ENCODE assay signal across 15 mouse cellular contexts in genomic region chr19:32378581-32378980, GRCm38 (mm10).
"Had no signal": no experiment of that assay in that cellular context is flagged by ENCODE, and none has a peak within 500 bp of the region (broad histone marks: within the 10 kb centered on the region; RNA-seq: fewer than 3 reads in every experiment).

No protein-coding gene starts in this region.

- H3K9ac ChIP-seq: limb, embryonic 15.5 days; liver, embryonic 14.5 days; neural tube, embryonic 13.5 days had no signal

- ATAC-seq: midbrain, embryonic 16.5 days had no signal

- H3K4me3 ChIP-seq: limb, embryonic 15.5 days; midbrain, embryonic 10.5 days; neural tube, embryonic 13.5 days had no signal

- H3K4me2 ChIP-seq: limb, embryonic 15.5 days; neural tube, embryonic 13.5 days had no signal

- H3K36me3 ChIP-seq: limb, embryonic 15.5 days; midbrain, embryonic 10.5 days; neural tube, embryonic 13.5 days had no signal

- DNase-seq: kidney, adult 9 months; kidney, postnatal 36 days; layer of hippocampus, adult 9-11 months; layer of hippocampus, postnatal 36 days; lung, adult 18-20 months; retina, postnatal 1 day; right cerebral cortex, postnatal 4 days; thymus, adult 2 months; thymus, postnatal 25 days had no signal

- H3K27ac ChIP-seq: kidney, postnatal 0 days; liver, embryonic 14.5 days; midbrain, embryonic 10.5 days had no signal

- H3K9me3 ChIP-seq: limb, embryonic 15.5 days; midbrain, embryonic 10.5 days; neural tube, embryonic 13.5 days had no signal

- H3K27me3 ChIP-seq: limb, embryonic 15.5 days; neural tube, embryonic 13.5 days had no signal
